Mouse (Mus musculus) C2C12 (cell line): Measurements from ENCODE around the gene 9530068E07Rik.

Experiments used
- CEBPB ChIP-seq: IDR thresholded peaks from one replicate; pipeline ENCODE4 v1.6.1; 2011; ENCODE audit warnings: low read depth, mild to moderate bottlenecking, control low read depth, moderate library complexity
- CTCF ChIP-seq: IDR thresholded peaks from one replicate; pipeline ENCODE4 v1.5.1; 2011; ENCODE audit not compliant: control insufficient read depth, insufficient read depth, insufficient read length
- FOSL1 ChIP-seq: IDR thresholded peaks from one replicate; pipeline ENCODE4 v1.8.0; 2011; ENCODE audit warnings: mild to moderate bottlenecking, low read length; ENCODE audit not compliant: poor library complexity, insufficient read depth, severe bottlenecking
- MAX ChIP-seq: IDR thresholded peaks from one replicate; pipeline ENCODE4 v1.6.1; 2011; ENCODE audit warnings: mild to moderate bottlenecking, control low read depth
- MYOD1 ChIP-seq: IDR thresholded peaks from one replicate; pipeline ENCODE4 v1.6.1; 2011; ENCODE audit warnings: low read depth; ENCODE audit not compliant: control insufficient read depth, insufficient read length
- USF1 ChIP-seq: IDR thresholded peaks from one replicate; pipeline ENCODE4 v1.6.1; 2011; ENCODE audit warnings: low read depth, mild to moderate bottlenecking, control low read depth, moderate library complexity

- no peak for TF ChIP-seq USF1
- no peak for TF ChIP-seq CTCF
- no peak for TF ChIP-seq MAX
- TF ChIP-seq FOSL1, result no peak
- no peak for TF ChIP-seq MYOD1
- no peak for TF ChIP-seq CEBPB
Observed at GRCm38 (mm10) chr11:52420296-52421052, 24.2 kb downstream of the 9530068E07Rik start.
